Mouse (Mus musculus) forebrain, embryonic 15.5 days (tissue): ENCODE measurements around the gene Nup62cl. TPM values are rescaled to one million over a fixed set of nuclear protein-coding genes. Genes with fewer than 3 reads are reported as not detected.

Experiments used
- ATAC-seq: fragments of 200-750 bp; cut with Nextera tagmentation; replicated peaks from 2 replicates; pipeline ENCODE4 v1.8.0; 2017; ENCODE audit warnings: mild to moderate bottlenecking, moderate TSS enrichment, moderate library complexity
- H3K27ac ChIP-seq: fragments of 300-500 bp; sonication (generic); replicated peaks from 2 replicates; pipeline ENCODE4 v1.5.1; 2015; ENCODE audit warnings: mild to moderate bottlenecking, inconsistent platforms
- H3K27me3 ChIP-seq: fragments of 300-500 bp; sonication (generic); 2 replicates; pipeline ENCODE4 v1.6.1; 2015; ENCODE audit warnings: inconsistent platforms
- H3K36me3 ChIP-seq: fragments of 300-500 bp; sonication (generic); 2 replicates; pipeline ENCODE4 v1.6.1; 2015; ENCODE audit warnings: mild to moderate bottlenecking, inconsistent platforms
- H3K4me1 ChIP-seq: fragments of 300-500 bp; sonication (generic); 2 replicates; pipeline ENCODE4 v1.6.1; 2015; ENCODE audit warnings: inconsistent platforms
- H3K4me2 ChIP-seq: fragments of 300-500 bp; sonication (generic); replicated peaks from 2 replicates; pipeline ENCODE4 v1.6.1; 2015; ENCODE audit warnings: mild to moderate bottlenecking, inconsistent platforms
- H3K4me3 ChIP-seq: fragments of 300-500 bp; sonication (generic); 2 replicates; pipeline ENCODE4 v1.5.1; 2015; ENCODE audit warnings: mild to moderate bottlenecking, inconsistent platforms
- H3K9ac ChIP-seq: fragments of 300-500 bp; sonication (generic); replicated peaks from 2 replicates; pipeline ENCODE4 v1.6.1; 2015; ENCODE audit warnings: mild to moderate bottlenecking, inconsistent platforms
- H3K9me3 ChIP-seq: fragments of 300-500 bp; sonication (generic); 2 replicates; pipeline ENCODE4 v1.6.1; 2016; ENCODE audit warnings: inconsistent platforms
- WGBS: fragments of 180-500 bp; shearing (Covaris S2); methylation state at CpG from one replicate; pipeline ENCODE4 v1.1.7; 2015; ENCODE audit warnings: mixed read lengths; 5-methylcytosine and 5-hydroxymethylcytosine counted together
- polyA plus RNA-seq: library from polyadenylated mRNA; unstranded; fragments of >200 nt; fragmentation: Nextera tagmentation; extraction: Ambion mirVana; gene quantifications from 2 replicates; pipeline ENCODE4 v1.2.1, GENCODE M21; 2015

The Nup62cl gene
- polyA plus RNA-seq, result 1.9 and 3.0 TPM in 2 replicates

GRCm38 (mm10) chrX:140062135-140062975 lies at the start of gene Nup62cl, which contains the start of gene Pih1h3b:
TSS of gene Nup62cl (minus strand) at chrX:140062712.
TSS of gene Pih1h3b (plus strand) at chrX:140062879.
- H3K9me3 ChIP-seq, result 0 out of 2 replicates have a peak, but pooled peaks cover 4% of the 10 kb centered on the region
- H3K4me3 ChIP-seq, result peak within 1 kb of the TSS; percentile 37
- peak within 1 kb of the TSS; percentile 51 for H3K4me2 ChIP-seq
- H3K9ac ChIP-seq, result no peak within 1 kb of the TSS
- H3K4me1 ChIP-seq, result peaks cover 7% of the 10 kb centered on the region; the same call in 1 of the 2 replicates
- peaks cover 15% of the 10 kb centered on the region; the same call in 1 of the 2 replicates for H3K27me3 ChIP-seq
- peak; percentile 82 for ATAC-seq
- 22% methylated on average over 63 of the region's 64 CpGs for WGBS
- H3K27ac ChIP-seq, result no peak within 1 kb of the TSS
- H3K36me3 ChIP-seq, result no peaks in the 10 kb centered on the region

GRCm38 (mm10) chrX:140094066-140094465 lies 31.6 kb upstream of the Nup62cl start:
- no peak for ATAC-seq
- 78% methylated on average over 2 of the region's 2 CpGs for WGBS
- no peaks in the 10 kb centered on the region for H3K36me3 ChIP-seq

GRCm38 (mm10) chrX:140082535-140082934 lies 20.0 kb upstream of the Nup62cl start:
- no peaks in the 10 kb centered on the region for H3K9me3 ChIP-seq
- no peak overlapping the region for H3K4me3 ChIP-seq
- no peak overlapping the region for H3K9ac ChIP-seq
- no peak overlapping the region for H3K27ac ChIP-seq
- H3K4me2 ChIP-seq, result no peak overlapping the region
- no peak for ATAC-seq
- WGBS, result 94% methylated on average over 2 of the region's 2 CpGs
- H3K4me1 ChIP-seq, result no peaks in the 10 kb centered on the region
- H3K27me3 ChIP-seq, result 0 out of 2 replicates have a peak, but pooled peaks cover 3% of the 10 kb centered on the region
- H3K36me3 ChIP-seq, result no peaks in the 10 kb centered on the region

More at GRCm38 (mm10) chrX:140094066-140094465, 31.6 kb upstream of the Nup62cl start:
- no peak overlapping the region for H3K4me2 ChIP-seq
- H3K27ac ChIP-seq, result no peak overlapping the region
- no peaks in the 10 kb centered on the region for H3K4me1 ChIP-seq
- no peaks in the 10 kb centered on the region for H3K9me3 ChIP-seq
- no peak overlapping the region for H3K9ac ChIP-seq
- no peaks in the 10 kb centered on the region for H3K27me3 ChIP-seq
- no peak overlapping the region for H3K4me3 ChIP-seq

GRCm38 (mm10) chrX:140060886-140061874 lies 1.3 kb downstream of the Nup62cl start:
- Histone ChIP-seq H3K4me2 (peak overlapping the region; percentile 51), H3K36me3 (no peaks in the 10 kb centered on the region), H3K4me3 (peak overlapping the region; percentile 37), H3K4me1 (peaks cover 7% of the 10 kb centered on the region; the same call in 1 of the 2 replicates), H3K9me3 (0 out of 2 replicates have a peak, but pooled peaks cover 4% of the 10 kb centered on the region), H3K27me3 (peaks cover 15% of the 10 kb centered on the region; the same call in 1 of the 2 replicates), H3K27ac (no peak overlapping the region), H3K9ac (no peak overlapping the region; the same call in 1 of the 2 replicates)
- ATAC-seq, result peak; percentile 41; the same call in 1 of the 2 replicates
- WGBS, result 24% methylated on average over 82 of the region's 90 CpGs

DNA sequence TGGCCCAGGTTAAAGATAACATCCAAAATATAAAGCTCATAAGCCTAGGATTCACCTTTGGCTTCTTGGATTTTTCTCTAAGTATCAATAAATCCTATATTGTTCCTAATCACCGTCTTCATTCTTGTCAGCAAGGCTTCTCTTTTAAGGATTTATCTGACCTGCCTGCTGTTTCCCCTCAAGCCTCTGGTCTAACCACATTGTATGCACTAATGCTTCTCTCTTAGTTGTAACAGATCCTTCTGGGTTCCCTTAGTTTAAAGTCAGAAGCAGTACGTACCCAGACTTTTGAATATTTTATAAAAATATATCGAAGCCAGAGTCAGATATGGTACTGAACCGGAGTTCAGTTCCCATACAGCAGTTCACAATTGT lies 63.8 kb downstream of the Nup62cl start:
- H3K27me3 ChIP-seq, result no peaks in the 10 kb centered on the region
- ATAC-seq, result peak; percentile 23; the same call in 1 of the 2 replicates
- no peak overlapping the region for H3K9ac ChIP-seq
- no peak overlapping the region; the same call in 1 of the 2 replicates for H3K4me2 ChIP-seq
- H3K4me1 ChIP-seq, result 0 out of 2 replicates have a peak, but pooled peaks cover 4% of the 10 kb centered on the region
- 85% methylated on average over 4 of the region's 4 CpGs for WGBS
- peak overlapping the region; percentile 55 for H3K4me3 ChIP-seq
- H3K9me3 ChIP-seq, result no peaks in the 10 kb centered on the region
- no peak overlapping the region for H3K27ac ChIP-seq
- H3K36me3 ChIP-seq, result peaks cover 3% of the 10 kb centered on the region; the same call in 1 of the 2 replicates

DNA sequence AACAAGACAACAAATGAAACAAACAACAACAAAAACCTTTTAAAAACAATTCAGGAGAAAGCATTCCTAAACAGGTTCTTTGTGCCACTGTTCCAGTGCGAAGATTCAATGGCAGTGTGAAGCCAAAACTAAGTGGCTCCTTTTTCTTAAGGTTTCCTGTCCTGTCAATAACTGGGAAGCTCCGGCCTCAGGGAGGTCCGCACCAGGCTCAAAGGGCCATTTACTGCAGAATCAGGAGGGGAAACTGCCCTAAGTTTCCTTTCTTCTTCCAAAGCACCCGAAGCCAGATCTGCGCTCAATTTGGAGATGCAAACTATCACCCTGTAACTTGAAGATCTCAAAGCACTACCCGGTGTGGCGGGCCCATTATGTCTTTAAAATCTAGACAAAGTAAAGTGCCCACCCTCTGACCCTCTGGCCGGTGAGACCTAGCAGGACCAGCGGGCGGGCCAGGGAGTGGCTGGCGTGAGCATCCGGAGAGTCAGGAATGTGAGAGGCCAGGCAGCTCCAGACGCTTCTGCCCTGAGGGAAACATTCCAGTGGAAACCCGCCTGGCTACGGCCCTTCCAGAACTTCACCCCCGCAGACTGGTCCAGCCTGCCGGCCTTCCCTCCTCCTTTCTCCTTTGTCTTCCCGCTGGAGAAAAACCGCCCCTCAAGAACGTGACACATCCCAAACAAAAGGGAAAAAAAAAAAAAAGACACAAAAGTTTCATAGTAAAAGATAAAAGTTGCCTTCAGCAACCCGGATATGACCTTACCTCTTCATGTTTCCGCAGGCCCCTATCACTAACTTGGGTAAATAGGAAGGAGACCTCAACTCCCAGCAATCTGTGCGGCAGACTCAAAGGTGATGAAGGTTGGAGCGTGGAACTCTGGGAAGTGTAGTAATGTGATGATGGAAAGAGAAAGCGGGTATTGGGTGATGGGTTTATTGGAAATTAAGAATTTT lies 64.5 kb downstream of the Nup62cl start, which contains the start of gene Rbm41:
Gene Rbm41 (minus strand): TSS at position 856 of the 951 bp plus-strand sequence.
- peak within 1 kb of the TSS; percentile 58 for H3K9ac ChIP-seq
- peaks cover 5% of the 10 kb centered on the region; the same call in 1 of the 2 replicates for H3K36me3 ChIP-seq
- peak; percentile 96 for ATAC-seq
- H3K4me2 ChIP-seq, result peak within 1 kb of the TSS; percentile 46
- no peaks in the 10 kb centered on the region for H3K9me3 ChIP-seq
- 0 out of 2 replicates have a peak within 1 kb of the TSS, but pooled peaks have one; percentile 5 for H3K27ac ChIP-seq
- H3K4me1 ChIP-seq, result 0 out of 2 replicates have a peak, but pooled peaks cover 4% of the 10 kb centered on the region
- H3K4me3 ChIP-seq, result peak within 1 kb of the TSS; percentile 55
- WGBS, result 16% methylated on average over 25 of the region's 25 CpGs
- no peaks in the 10 kb centered on the region for H3K27me3 ChIP-seq

- H3K9me3 ChIP-seq, result no peaks in the 10 kb centered on the region
Observed at GRCm38 (mm10) chrX:139982115-139982514, 80.4 kb downstream of the Nup62cl start.

More at GRCm38 (mm10) chrX:139982115-139982514, 80.4 kb downstream of the Nup62cl start:
- H3K9ac ChIP-seq, result no peak overlapping the region
- H3K4me1 ChIP-seq, result no peaks in the 10 kb centered on the region
- no peak overlapping the region for H3K27ac ChIP-seq
- ATAC-seq, result no peak
- H3K36me3 ChIP-seq, result no peaks in the 10 kb centered on the region
- WGBS, result 79% methylated on average over 5 of the region's 5 CpGs
- no peak overlapping the region for H3K4me3 ChIP-seq
- H3K27me3 ChIP-seq, result no peaks in the 10 kb centered on the region
- no peak overlapping the region for H3K4me2 ChIP-seq

Other genes starting within 250 kb of the Nup62cl start
- gene Morc4, start 191.0 kb downstream of the Nup62cl start, polyA plus RNA-seq, result 2.5 and 2.8 TPM in 2 replicates
- gene Rbm41, start 64.1 kb downstream of the Nup62cl start, polyA plus RNA-seq, result 7.1 TPM in 2 replicates
- not detected in 2 replicates for gene Pih1h3b, start 167 bp upstream of the Nup62cl start, polyA plus RNA-seq